Mouse (Mus musculus) neural tube, embryonic 13.5 days (tissue): ENCODE measurements around the gene Iqck. TPM values are rescaled to one million over a fixed set of nuclear protein-coding genes. Genes with fewer than 3 reads are reported as not detected.

ENCODE experiments used
- ATAC-seq: fragments of 200-750 bp; cut with Nextera tagmentation; 2 replicates; pipeline ENCODE4 v1.8.0; 2017; ENCODE audit warnings: low read depth, mild to moderate bottlenecking, moderate TSS enrichment, moderate library complexity
- H3K27ac ChIP-seq: fragments of 300-500 bp; sonication (generic); replicated peaks from 2 replicates; pipeline ENCODE4 v1.5.1; 2015; ENCODE audit warnings: moderate library complexity, mild to moderate bottlenecking, inconsistent platforms
- H3K27me3 ChIP-seq: fragments of 300-500 bp; sonication (generic); 2 replicates; pipeline ENCODE4 v1.6.1; 2015; ENCODE audit warnings: mild to moderate bottlenecking, inconsistent platforms
- H3K36me3 ChIP-seq: fragments of 300-500 bp; sonication (generic); 2 replicates; pipeline ENCODE4 v1.6.1; 2015; ENCODE audit warnings: mild to moderate bottlenecking, inconsistent platforms
- H3K4me1 ChIP-seq: fragments of 300-500 bp; sonication (generic); replicated peaks from 2 replicates; pipeline ENCODE4 v1.6.1; 2015; ENCODE audit warnings: inconsistent platforms
- H3K4me2 ChIP-seq: fragments of 300-500 bp; sonication (generic); 2 replicates; pipeline ENCODE4 v1.6.1; 2015; ENCODE audit warnings: inconsistent platforms, mild to moderate bottlenecking, moderate library complexity
- H3K4me3 ChIP-seq: fragments of 300-500 bp; sonication (generic); 2 replicates; pipeline ENCODE4 v1.5.1; 2015; ENCODE audit warnings: mild to moderate bottlenecking, inconsistent platforms
- H3K9ac ChIP-seq: fragments of 300-500 bp; sonication (generic); 2 replicates; pipeline ENCODE4 v1.6.1; 2015; ENCODE audit warnings: moderate library complexity, mild to moderate bottlenecking, inconsistent platforms
- H3K9me3 ChIP-seq: fragments of 300-500 bp; sonication (generic); 2 replicates; pipeline ENCODE4 v1.6.1; 2016; ENCODE audit warnings: inconsistent platforms
- WGBS: fragments of 180-500 bp; shearing (Covaris S2); methylation state at CpG from one replicate; pipeline ENCODE4 v1.1.7; 2015; 5-methylcytosine and 5-hydroxymethylcytosine counted together
- polyA plus RNA-seq: library from polyadenylated mRNA; unstranded; fragments of >200 nt; fragmentation: Nextera tagmentation; extraction: Ambion mirVana; gene quantifications from 2 replicates; pipeline ENCODE4 v1.2.1, GENCODE M21; 2015

The Iqck gene
- polyA plus RNA-seq, 1 experiment from 2014 or later = 3.8 TPM

DNA sequence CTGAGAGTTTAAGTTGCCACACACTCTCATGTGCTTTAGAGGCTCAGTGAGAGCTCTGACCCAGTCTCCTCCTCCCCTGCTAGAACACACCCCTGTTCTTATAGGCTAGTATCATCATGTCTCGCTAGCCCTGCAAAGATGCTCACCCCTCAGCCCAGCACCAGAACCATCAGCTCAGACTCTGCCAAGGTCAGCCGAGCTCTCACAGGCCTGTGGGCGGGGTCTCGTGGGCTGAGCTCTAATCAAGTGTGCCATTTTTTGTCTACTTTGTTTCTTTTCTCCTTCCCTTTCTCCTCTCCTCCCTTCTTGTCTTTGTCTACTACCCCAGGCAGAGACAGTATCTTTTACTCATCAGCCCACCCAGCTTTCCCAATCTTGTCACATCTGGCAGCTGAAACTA, 130.2 kb downstream of the Iqck start:
- no peak overlapping the region for H3K4me2 ChIP-seq
- H3K9me3 ChIP-seq = no peaks in the 10 kb centered on the region
- no peak overlapping the region for H3K9ac ChIP-seq
- H3K27me3 ChIP-seq = no peaks in the 10 kb centered on the region
- peaks cover 48% of the 10 kb centered on the region for H3K4me1 ChIP-seq
- H3K27ac ChIP-seq = no peak overlapping the region
- H3K4me3 ChIP-seq = no peak overlapping the region
- 82% methylated on average over 4 of the region's 4 CpGs for WGBS
- H3K36me3 ChIP-seq = 0 out of 2 replicates have a peak, but pooled peaks cover 7% of the 10 kb centered on the region
- ATAC-seq = no peak

DNA sequence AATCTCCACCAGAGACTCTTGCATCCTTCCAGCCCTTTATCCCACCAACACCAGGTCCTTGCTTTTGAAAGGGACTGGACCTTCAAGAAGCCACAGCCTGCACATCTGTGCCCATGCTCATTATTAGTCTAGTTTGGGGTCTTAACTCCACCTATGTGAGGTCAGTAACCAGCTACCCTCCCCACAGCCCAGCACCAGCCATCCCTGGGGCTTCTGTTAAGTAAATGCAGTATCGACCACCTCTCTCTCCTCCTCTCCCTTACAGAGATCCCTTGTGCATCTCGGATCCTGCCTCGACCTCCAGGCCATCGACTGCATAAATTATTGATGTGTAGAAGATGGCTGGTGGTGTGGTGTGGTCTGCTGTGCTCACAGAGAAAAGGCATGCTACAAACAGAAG, 130.8 kb downstream of the Iqck start:
- WGBS = 49% methylated on average over 4 of the region's 4 CpGs
- H3K27ac ChIP-seq = no peak overlapping the region
- no peaks in the 10 kb centered on the region for H3K9me3 ChIP-seq
- no peak for ATAC-seq
- peaks cover 54% of the 10 kb centered on the region for H3K4me1 ChIP-seq
- H3K4me2 ChIP-seq = no peak overlapping the region
- no peaks in the 10 kb centered on the region for H3K27me3 ChIP-seq
- 0 out of 2 replicates have a peak, but pooled peaks cover 7% of the 10 kb centered on the region for H3K36me3 ChIP-seq
- H3K9ac ChIP-seq = no peak overlapping the region
- H3K4me3 ChIP-seq = no peak overlapping the region

DNA sequence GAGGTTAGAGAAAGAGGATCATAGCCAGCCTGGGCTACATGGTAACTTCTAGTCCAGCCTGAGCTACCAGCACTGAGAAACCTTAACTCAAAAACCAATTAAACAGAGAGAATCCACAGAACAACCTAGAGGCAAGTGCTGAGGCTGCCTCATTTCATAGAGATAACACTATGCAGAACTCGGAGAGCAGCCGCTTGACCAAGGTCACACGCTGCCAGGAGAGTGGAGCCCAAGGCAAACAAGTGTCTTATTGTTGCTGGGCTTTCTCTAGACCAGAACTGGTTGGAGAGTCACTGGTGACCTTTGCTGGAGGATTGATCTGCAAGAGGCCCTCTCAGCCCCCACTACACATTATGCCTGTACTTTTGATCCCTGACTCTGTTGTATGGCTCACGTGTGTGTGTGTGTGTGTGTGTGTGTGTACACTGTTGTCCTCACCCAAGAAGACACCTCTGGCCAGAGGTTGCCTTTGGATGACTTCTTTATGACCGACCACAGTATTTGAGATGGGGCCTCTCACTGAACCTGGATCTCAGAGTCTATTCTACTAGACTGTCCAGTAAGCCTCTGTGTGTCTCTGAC, 133.8 kb downstream of the Iqck start:
- peaks cover 71% of the 10 kb centered on the region for H3K4me1 ChIP-seq
- 72% methylated on average over 5 of the region's 5 CpGs for WGBS

DNA sequence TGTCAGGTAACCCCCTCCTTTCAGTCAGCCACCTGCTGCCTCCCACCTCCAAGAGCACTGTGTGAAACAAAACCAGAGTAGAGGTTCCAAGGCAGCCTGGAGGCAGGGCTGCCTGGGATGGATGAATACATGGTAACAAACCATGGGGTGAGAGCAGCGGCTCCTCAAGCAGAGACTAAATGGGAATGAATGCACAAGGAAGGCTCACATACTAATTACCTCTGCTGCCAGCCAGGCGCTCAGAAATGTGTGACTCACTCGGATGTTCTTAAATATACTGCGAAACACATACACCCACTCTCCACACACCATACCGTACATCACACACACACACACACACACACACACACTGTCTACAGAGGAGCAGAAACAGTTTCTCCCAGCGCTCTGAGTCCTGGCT, 134.7 kb downstream of the Iqck start:
- Histone ChIP-seq H3K27me3 (no peaks in the 10 kb centered on the region), H3K36me3 (no peaks in the 10 kb centered on the region), H3K9ac (no peak overlapping the region), H3K4me3 (no peak overlapping the region), H3K27ac (no peak overlapping the region; the same call in 1 of the 2 replicates), H3K4me2 (no peak overlapping the region), H3K4me1 (peaks cover 76% of the 10 kb centered on the region), H3K9me3 (no peaks in the 10 kb centered on the region)
- 58% methylated on average over 6 of the region's 6 CpGs for WGBS
- ATAC-seq = no peak

More for the DNA sequence above, 133.8 kb downstream of the Iqck start:
- no peak overlapping the region for H3K27ac ChIP-seq
- ATAC-seq = no peak
- no peak overlapping the region for H3K4me2 ChIP-seq
- H3K9me3 ChIP-seq = no peaks in the 10 kb centered on the region
- no peak overlapping the region for H3K4me3 ChIP-seq
- no peaks in the 10 kb centered on the region for H3K27me3 ChIP-seq
- no peak overlapping the region for H3K9ac ChIP-seq
- no peaks in the 10 kb centered on the region for H3K36me3 ChIP-seq

DNA sequence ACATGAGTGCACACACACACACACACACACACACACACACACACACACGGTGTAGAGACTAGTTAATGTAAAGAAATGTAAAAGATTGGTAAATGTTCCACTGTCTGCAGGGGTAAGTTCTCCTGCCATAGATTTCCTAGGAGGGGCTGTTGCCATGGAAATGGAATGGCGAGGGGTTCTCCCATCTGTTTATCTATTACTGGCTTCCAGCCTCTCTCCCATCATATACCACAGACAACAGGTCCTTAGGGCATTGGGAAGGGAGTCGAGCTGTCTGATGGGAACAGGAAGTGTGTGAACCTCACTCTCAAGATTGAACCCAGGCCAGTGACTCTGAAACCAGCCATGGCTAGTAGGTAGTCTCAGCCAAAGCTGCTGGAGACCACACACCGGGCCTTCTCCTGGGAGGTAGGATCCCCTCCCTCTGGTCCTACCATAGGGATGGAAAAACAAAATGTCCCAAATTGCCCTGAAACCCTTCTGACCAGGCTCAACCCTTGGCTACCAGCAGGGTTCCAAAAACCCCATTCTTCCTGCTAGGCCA, 135.9 kb downstream of the Iqck start:
- peak overlapping the region; percentile 71 for H3K4me2 ChIP-seq
- H3K9me3 ChIP-seq = no peaks in the 10 kb centered on the region
- no peaks in the 10 kb centered on the region for H3K36me3 ChIP-seq
- H3K27me3 ChIP-seq = no peaks in the 10 kb centered on the region
- ATAC-seq = no peak
- H3K27ac ChIP-seq = peak overlapping the region; percentile 76; the same call in 1 of the 2 replicates
- H3K4me3 ChIP-seq = 0 out of 2 replicates have a peak overlapping the region, but pooled peaks have one; percentile 9
- H3K9ac ChIP-seq = no peak overlapping the region
- WGBS = 19% methylated on average over 4 of the region's 4 CpGs
- H3K4me1 ChIP-seq = peaks cover 77% of the 10 kb centered on the region

DNA sequence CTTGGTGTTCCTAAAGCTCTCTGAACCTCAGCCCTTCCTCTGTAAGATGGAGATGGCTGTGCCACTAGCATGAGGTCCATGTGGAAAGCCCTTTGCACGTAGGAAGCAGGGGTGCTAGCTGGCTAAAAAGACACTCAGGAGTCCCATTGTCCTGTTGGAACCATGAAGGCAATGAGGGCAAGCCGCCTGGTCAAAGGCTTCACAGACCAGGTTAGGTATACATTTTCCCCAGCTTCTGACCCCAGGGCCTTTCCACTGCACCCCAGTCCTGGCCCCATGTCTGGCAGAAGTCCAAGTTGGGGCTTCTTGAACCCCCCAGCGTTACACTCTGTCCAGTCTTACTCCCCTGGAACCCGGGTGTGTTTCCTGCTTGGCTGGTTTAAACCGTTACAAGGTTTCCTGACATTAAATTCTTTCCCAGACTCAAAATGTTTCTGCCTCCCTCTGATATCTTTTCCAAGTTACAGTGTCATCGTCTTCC, 136.6 kb downstream of the Iqck start:
- peaks cover 4% of the 10 kb centered on the region; the same call in 1 of the 2 replicates for H3K27me3 ChIP-seq
- peaks cover 72% of the 10 kb centered on the region for H3K4me1 ChIP-seq
- peak overlapping the region; percentile 76 for H3K27ac ChIP-seq
- WGBS = 17% methylated on average over 6 of the region's 6 CpGs
- peak overlapping the region; percentile 9; the same call in 1 of the 2 replicates for H3K4me3 ChIP-seq
- H3K9me3 ChIP-seq = no peaks in the 10 kb centered on the region
- no peak overlapping the region; the same call in 1 of the 2 replicates for H3K9ac ChIP-seq
- peak overlapping the region; percentile 71 for H3K4me2 ChIP-seq
- no peak for ATAC-seq
- H3K36me3 ChIP-seq = no peaks in the 10 kb centered on the region

DNA sequence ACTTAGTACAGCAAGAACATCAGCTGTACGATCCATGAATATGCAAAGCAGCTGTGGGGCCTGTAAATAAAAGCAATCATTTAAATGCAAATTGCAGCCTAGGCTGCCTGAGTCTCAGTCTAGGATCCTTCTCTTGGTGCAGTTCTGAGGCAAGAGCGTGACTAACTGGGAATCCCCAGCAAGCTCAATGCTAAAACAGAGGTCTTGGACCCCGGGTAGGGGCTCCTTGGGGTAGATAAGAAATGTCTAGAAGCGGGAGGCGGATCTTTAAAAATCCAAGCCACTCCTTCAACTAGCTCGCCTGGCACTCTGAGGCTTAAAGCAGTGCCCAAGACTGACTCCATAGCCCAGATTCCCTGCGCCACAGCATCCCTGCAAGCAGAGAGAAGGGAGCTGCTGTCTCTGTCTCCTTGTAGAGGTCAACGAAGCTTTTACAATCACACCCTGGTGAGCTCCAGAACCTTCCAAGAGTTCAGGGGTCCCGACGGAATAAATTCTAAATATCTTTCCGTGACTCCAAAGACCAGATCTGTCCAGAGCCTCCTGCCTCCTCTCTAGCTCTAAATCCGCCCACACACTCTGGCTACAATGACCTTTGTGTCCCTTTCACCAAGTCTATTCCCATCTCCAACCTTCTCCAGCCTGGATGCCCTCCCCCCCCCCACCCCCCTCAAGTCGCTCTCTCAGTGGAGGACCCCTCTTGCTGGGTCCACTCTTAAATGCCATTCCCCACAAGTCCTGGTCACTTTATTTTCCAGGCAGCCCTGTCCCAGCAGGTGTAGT, 137.3 kb downstream of the Iqck start:
- Histone ChIP-seq H3K4me2 (peak overlapping the region; percentile 71), H3K27me3 (peaks cover 4% of the 10 kb centered on the region; the same call in 1 of the 2 replicates), H3K27ac (peak overlapping the region; percentile 82), H3K4me3 (peak overlapping the region; percentile 61), H3K36me3 (no peaks in the 10 kb centered on the region), H3K4me1 (peaks cover 66% of the 10 kb centered on the region), H3K9me3 (no peaks in the 10 kb centered on the region), H3K9ac (peak overlapping the region; percentile 77)
- ATAC-seq = peak; percentile 11; the same call in 1 of the 2 replicates
- WGBS = 13% methylated on average over 13 of the region's 13 CpGs

DNA sequence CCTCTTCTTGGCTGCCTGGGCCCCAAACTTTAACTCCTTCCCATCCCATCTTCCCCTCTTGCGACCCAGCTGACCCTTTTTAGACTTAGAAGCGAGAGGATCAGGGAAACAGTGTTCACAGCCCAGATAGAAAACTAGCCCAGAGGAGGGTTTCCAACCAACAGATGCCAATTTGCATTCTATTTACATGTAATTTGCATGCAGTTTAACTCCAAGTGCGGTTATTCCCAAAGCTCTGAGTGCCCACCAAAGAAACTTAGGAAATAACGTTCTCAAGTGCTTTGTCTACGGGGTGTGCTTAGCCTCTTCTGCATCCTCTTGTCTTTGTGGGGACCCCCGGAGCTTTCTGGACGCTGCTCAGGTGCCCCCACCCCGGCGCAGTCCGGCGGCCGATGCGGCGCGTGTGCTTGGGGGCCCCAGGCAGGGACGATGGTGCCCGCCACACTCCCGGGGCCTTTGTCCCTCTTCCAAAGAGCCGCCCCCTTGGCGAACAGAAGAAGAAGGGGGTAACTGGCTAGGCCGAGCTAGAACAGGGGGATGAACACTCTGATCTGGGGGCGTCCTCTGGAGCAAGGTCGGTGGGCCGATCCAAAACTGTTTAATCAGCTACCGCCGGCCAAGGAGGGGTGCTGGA, 138.2 kb downstream of the Iqck start:
- Histone ChIP-seq H3K9ac (peak overlapping the region; percentile 77), H3K4me1 (peaks cover 66% of the 10 kb centered on the region), H3K4me2 (peak overlapping the region; percentile 71), H3K9me3 (no peaks in the 10 kb centered on the region), H3K4me3 (peak overlapping the region; percentile 61), H3K27ac (peak overlapping the region; percentile 82), H3K27me3 (peaks cover 4% of the 10 kb centered on the region; the same call in 1 of the 2 replicates), H3K36me3 (no peaks in the 10 kb centered on the region)
- 1% methylated on average over 26 of the region's 26 CpGs for WGBS
- ATAC-seq = no peak

DNA sequence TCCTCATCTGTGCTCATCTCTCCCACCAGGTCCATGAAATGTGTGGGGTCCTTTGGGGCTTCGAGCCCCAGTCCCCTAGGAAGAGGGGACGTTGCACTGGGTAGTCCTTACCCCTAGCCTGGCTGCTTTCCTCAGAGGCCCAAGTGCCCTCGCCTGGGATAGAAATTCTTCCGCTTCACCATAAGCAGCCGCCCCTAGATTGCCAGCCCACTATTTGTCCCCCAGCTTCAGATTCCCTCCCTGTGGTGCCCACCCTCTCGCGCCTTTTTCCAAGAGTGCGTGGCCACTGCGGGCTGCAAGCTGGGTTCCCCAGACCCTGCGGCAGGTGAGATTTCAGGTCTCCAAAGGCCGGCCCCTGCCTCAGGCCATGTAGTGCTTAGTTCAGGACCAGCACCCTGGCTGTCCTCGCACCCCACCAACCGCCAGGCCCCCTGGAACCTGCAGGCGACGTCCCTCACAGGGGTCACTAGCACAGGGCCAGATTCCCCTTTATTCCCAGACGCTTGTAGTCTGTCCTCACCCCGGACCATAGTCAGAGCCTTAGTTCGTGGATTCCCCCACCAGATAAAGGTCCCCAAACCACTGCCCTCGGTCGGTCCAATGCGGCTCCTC, 138.8 kb downstream of the Iqck start:
- H3K36me3 ChIP-seq = no peaks in the 10 kb centered on the region
- H3K4me2 ChIP-seq = peak overlapping the region; percentile 71
- H3K4me1 ChIP-seq = peaks cover 65% of the 10 kb centered on the region
- 1% methylated on average over 21 of the region's 21 CpGs for WGBS
- no peaks in the 10 kb centered on the region for H3K9me3 ChIP-seq
- peak overlapping the region; percentile 82 for H3K27ac ChIP-seq
- peaks cover 4% of the 10 kb centered on the region; the same call in 1 of the 2 replicates for H3K27me3 ChIP-seq
- peak; percentile 23 for ATAC-seq
- peak overlapping the region; percentile 61 for H3K4me3 ChIP-seq
- peak overlapping the region; percentile 77 for H3K9ac ChIP-seq

DNA sequence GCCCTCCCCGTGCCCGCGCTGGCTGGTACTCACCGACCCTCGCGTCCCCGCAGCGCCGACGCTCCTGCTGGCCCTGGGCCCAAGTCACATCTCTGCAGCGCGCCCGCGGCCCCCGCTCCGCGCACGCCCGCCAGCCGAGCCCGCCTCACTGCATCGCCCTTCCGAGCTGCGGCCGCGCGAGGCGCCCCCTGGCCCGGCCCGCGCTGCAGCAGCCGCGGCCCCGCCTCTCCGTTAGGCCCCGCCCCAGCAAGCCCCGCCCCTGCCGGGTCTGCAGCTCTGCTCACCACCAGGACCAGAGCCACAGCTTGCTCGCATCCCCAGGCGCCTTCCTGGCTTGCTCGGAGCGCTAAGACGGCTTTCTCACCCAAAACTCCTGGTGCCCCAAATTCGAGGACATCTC, 139.5 kb downstream of the Iqck start, which contains the start of gene Gprc5b:
Gprc5b (minus strand) TSS at position 205 of the 400 bp plus-strand sequence.
- Histone ChIP-seq H3K27ac (peak within 1 kb of the TSS; percentile 82), H3K9ac (peak within 1 kb of the TSS; percentile 77), H3K4me3 (peak within 1 kb of the TSS; percentile 61), H3K9me3 (no peaks in the 10 kb centered on the region), H3K4me2 (peak within 1 kb of the TSS; percentile 71), H3K36me3 (no peaks in the 10 kb centered on the region), H3K27me3 (peaks cover 4% of the 10 kb centered on the region; the same call in 1 of the 2 replicates), H3K4me1 (peaks cover 58% of the 10 kb centered on the region)
- WGBS = under 1% methylated on average over 34 of the region's 44 CpGs
- peak; percentile 88 for ATAC-seq

DNA sequence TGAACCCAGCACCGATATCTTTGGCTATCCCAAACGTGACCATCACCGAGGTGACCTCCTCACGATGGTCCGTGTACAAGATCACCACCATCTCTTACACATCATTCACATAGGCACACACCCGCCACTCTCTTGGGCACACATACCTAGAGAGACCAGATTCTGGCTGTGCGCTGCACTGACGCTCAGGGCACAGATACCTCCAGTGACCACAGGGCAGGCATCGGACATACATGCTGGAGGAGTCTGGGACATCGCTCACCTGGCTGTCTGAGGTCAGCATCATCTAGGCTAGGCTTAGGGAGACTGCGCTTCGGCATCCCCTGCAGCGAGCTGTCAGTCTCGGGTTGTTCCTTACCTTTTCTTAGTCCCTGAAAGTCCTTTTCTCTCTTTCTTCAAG, 140.1 kb downstream of the Iqck start:
- WGBS = 13% methylated on average over 14 of the region's 14 CpGs
- H3K4me1 ChIP-seq = peaks cover 52% of the 10 kb centered on the region
- peak; percentile 20 for ATAC-seq

More for the DNA sequence above, 140.1 kb downstream of the Iqck start:
- no peaks in the 10 kb centered on the region for H3K9me3 ChIP-seq
- H3K27me3 ChIP-seq = peaks cover 4% of the 10 kb centered on the region; the same call in 1 of the 2 replicates
- no peaks in the 10 kb centered on the region for H3K36me3 ChIP-seq
- peak overlapping the region; percentile 71 for H3K4me2 ChIP-seq
- no peak overlapping the region for H3K27ac ChIP-seq
- peak overlapping the region; percentile 77 for H3K9ac ChIP-seq
- peak overlapping the region; percentile 61 for H3K4me3 ChIP-seq
